Comparison of ENCODE assay signal across 8 mouse cellular contexts in the genomic region with DNA sequence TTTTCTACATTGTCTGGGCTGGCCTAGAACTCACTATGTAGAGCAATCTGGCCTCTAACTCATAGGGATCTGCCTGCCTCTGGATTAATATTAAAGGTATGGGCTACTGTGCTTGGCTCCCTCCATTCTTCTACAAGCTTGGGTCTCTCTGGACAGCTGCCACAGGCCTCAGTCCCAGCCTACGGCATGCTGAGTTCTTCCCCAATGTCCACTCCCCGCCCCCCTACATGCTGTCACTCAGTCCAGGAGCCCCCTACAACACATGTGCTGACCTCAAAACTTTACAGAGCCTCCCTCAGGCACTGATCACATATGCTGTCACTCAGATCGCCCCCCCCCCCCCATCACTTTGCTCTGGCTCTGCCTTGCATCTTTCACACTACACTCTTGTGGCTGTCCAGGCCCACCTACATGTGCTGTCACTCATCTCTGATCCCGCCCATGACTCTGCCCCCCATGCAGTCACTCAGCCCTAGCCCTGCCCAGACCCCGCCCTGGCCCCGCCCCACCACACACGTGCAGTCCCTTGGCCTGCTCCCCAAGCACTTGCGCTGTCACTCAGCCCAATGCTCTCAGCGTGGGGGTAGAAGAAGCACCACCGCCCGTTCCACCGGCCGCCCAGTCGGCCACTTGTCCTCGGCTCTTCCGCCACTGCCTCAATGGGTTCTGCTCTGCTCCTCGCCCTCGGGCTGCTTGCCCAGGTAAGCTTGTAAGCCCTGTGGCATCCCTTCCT. TPM values are rescaled to one million over a fixed set of nuclear protein-coding genes. Genes with fewer than 3 reads are reported as not detected.
DNase-seq lines count a peak whose midpoint lies in the region; ATAC-seq lines count a peak whose summit lies in the region.

A gene (plus strand): TSS at position 138 of the 733 bp plus-strand sequence.

- peaks cover 15% of the 10 kb centered on the region for H3K4me1 ChIP-seq in heart, embryonic 12.5 days (replicated peaks)
- H3K4me1 ChIP-seq in embryonic facial prominence, embryonic 11.5 days (ENCODE audit: control insufficient read depth, insufficient read depth, low read length) = no peaks in the 10 kb centered on the region
- H3K4me1 ChIP-seq in midbrain, embryonic 16.5 days (ENCODE audit: control insufficient read depth, insufficient read depth, low read length) = no peaks in the 10 kb centered on the region

- H3K27me3 ChIP-seq in heart, embryonic 12.5 days (replicated peaks) = peaks cover 42% of the 10 kb centered on the region
- H3K27me3 ChIP-seq in embryonic facial prominence, embryonic 11.5 days (ENCODE audit: control insufficient read depth, insufficient read depth, low read length) = no peaks in the 10 kb centered on the region
- no peaks in the 10 kb centered on the region for H3K27me3 ChIP-seq in midbrain, embryonic 16.5 days (ENCODE audit: control insufficient read depth, insufficient read depth, low read depth, low read length)

- no peak for DNase-seq in heart, adult 18-20 months
- peak; percentile 83 for DNase-seq in R1 (ENCODE audit: low read depth, low spot score)
- peak; percentile 76 for DNase-seq in embryonic facial prominence, embryonic 11.5 days (ENCODE audit: low spot score)
- peak; percentile 68 for DNase-seq in heart, postnatal 4 days
- peak; percentile 83 for DNase-seq in liver
- DNase-seq in natural killer cell, adult 2 months (ENCODE audit: low spot score in 2 of 2) = no peak

- peak within 1 kb of the TSS; percentile 56 for H3K4me2 ChIP-seq in heart, embryonic 12.5 days
- H3K4me2 ChIP-seq in embryonic facial prominence, embryonic 11.5 days (ENCODE audit: low read depth, low read length) = peak within 1 kb of the TSS; percentile 27
- peak within 1 kb of the TSS; percentile 39 for H3K4me2 ChIP-seq in midbrain, embryonic 16.5 days (ENCODE audit: low read length)

- no peaks in the 10 kb centered on the region for H3K36me3 ChIP-seq in heart, embryonic 12.5 days
- no peaks in the 10 kb centered on the region for H3K36me3 ChIP-seq in embryonic facial prominence, embryonic 11.5 days (replicated peaks; ENCODE audit: control insufficient read depth, insufficient read depth, low read depth, low read length)
- no peaks in the 10 kb centered on the region for H3K36me3 ChIP-seq in midbrain, embryonic 16.5 days (ENCODE audit: control insufficient read depth, insufficient read depth, low read length)

- H3K4me3 ChIP-seq in heart, embryonic 12.5 days = peak within 1 kb of the TSS; percentile 19; the same call in 1 of the 2 replicates
- H3K4me3 ChIP-seq in embryonic facial prominence, embryonic 11.5 days (ENCODE audit: low read depth, low read length) = no peak within 1 kb of the TSS
- no peak within 1 kb of the TSS for H3K4me3 ChIP-seq in midbrain, embryonic 16.5 days (ENCODE audit: low read depth, low read length)

- no peak within 1 kb of the TSS; the same call in 1 of the 2 replicates for H3K9ac ChIP-seq in heart, embryonic 12.5 days
- 0 out of 2 replicates have a peak within 1 kb of the TSS, but pooled peaks have one; percentile 15 for H3K9ac ChIP-seq in embryonic facial prominence, embryonic 11.5 days (replicated peaks; ENCODE audit: low read length)
- H3K9ac ChIP-seq in midbrain, embryonic 16.5 days (ENCODE audit: low read depth, low read length) = peak within 1 kb of the TSS; percentile 25; the same call in 1 of the 2 replicates

- 15% methylated on average over 18 of the region's 18 CpGs for WGBS in heart, embryonic 12.5 days
- WGBS in embryonic facial prominence, embryonic 11.5 days = 11% methylated on average over 17 of the region's 18 CpGs
- 18% methylated on average over 18 of the region's 18 CpGs for WGBS in midbrain, embryonic 16.5 days

- H3K27ac ChIP-seq in heart, embryonic 12.5 days (ENCODE audit: poor library complexity, severe bottlenecking) = no peak within 1 kb of the TSS
- H3K27ac ChIP-seq in embryonic facial prominence, embryonic 11.5 days (replicated peaks; ENCODE audit: low read depth, low read length) = no peak within 1 kb of the TSS
- no peak within 1 kb of the TSS for H3K27ac ChIP-seq in midbrain, embryonic 16.5 days (ENCODE audit: low read length)

- no peaks in the 10 kb centered on the region for H3K9me3 ChIP-seq in heart, embryonic 12.5 days (replicated peaks)
- H3K9me3 ChIP-seq in embryonic facial prominence, embryonic 11.5 days (replicated peaks; ENCODE audit: control insufficient read depth, low read length) = no peaks in the 10 kb centered on the region
- H3K9me3 ChIP-seq in midbrain, embryonic 16.5 days (replicated peaks; ENCODE audit: control insufficient read depth, low read length, poor library complexity, severe bottlenecking) = no peaks in the 10 kb centered on the region

- ATAC-seq in heart, embryonic 12.5 days (ENCODE audit: insufficient number of reproducible peaks, low FRiP score) = peak; percentile 76
- peak; percentile 80 for ATAC-seq in embryonic facial prominence, embryonic 11.5 days (replicated peaks; ENCODE audit: insufficient number of reproducible peaks, low FRiP score, low TSS enrichment, low read depth)
- ATAC-seq in midbrain, embryonic 16.5 days = peak; percentile 89

RNA-seq across cellular contexts. Expression of the gene that starts here (rescaled TPM):
- 0.33 and 0.36 TPM in 2 replicates for polyA plus RNA-seq in heart, embryonic 12.5 days (2016; fragmentation: Nextera tagmentation; extraction: Ambion mirVana)
- total RNA-seq in heart, adult 18-20 months (2021) = not detected
- polyA plus RNA-seq in embryonic facial prominence, embryonic 11.5 days (2014; fragmentation: Nextera tagmentation; extraction: Ambion mirVana) = 3.0 and 3.4 TPM in 2 replicates
- total RNA-seq in heart, postnatal 4 days (2021) = under 1 TPM in 1 of 2 experiments, not detected in 1; 0.16 TPM
- polyA plus RNA-seq in midbrain, embryonic 16.5 days (2015; fragmentation: Nextera tagmentation; extraction: Ambion mirVana) = 2.2 and 2.9 TPM in 2 replicates

Comparison
In these comparisons a context has a peak if more than half of its experiments do, and no peak if none do; other contexts are left out.
1. Peak in ATAC-seq, H3K4me3 ChIP-seq and H3K4me2 ChIP-seq in heart, embryonic 12.5 days; RNA of the gene not detected or under 1 TPM.
2. Peak in DNase-seq in heart, postnatal 4 days; RNA of the gene not detected or under 1 TPM.
3. DNase-seq: peak in R1 (single experiment), embryonic facial prominence, embryonic 11.5 days (single experiment) and liver (single experiment); none in heart, adult 18-20 months (0 of 2) and natural killer cell, adult 2 months (0 of 2).
4. Peak in every context shown above with its lines, with median percentiles within 50 percentile points of each other: ATAC-seq and H3K4me2 ChIP-seq.